Mouse (Mus musculus) cerebellum, adult 9-11 months (tissue): Measurements from ENCODE around the gene Tmem211.
A peak's percentile ranks its signal among the peaks of the same experiment; 100 is the strongest.

ENCODE experiments used
- DNase-seq: peaks from one replicate; pipeline ENCODE4 v3.0.0; 2022

Gene Tmem211

GRCm38 (mm10) chr5:113226632-113227102 is at the start of gene Tmem211:
Gene Tmem211 (plus strand): TSS chr5:113226909.
- peak; percentile 66 for DNase-seq

- no peak for DNase-seq
Measured at GRCm38 (mm10) chr5:113179451-113179842, 47.3 kb upstream of the Tmem211 start.

DNA sequence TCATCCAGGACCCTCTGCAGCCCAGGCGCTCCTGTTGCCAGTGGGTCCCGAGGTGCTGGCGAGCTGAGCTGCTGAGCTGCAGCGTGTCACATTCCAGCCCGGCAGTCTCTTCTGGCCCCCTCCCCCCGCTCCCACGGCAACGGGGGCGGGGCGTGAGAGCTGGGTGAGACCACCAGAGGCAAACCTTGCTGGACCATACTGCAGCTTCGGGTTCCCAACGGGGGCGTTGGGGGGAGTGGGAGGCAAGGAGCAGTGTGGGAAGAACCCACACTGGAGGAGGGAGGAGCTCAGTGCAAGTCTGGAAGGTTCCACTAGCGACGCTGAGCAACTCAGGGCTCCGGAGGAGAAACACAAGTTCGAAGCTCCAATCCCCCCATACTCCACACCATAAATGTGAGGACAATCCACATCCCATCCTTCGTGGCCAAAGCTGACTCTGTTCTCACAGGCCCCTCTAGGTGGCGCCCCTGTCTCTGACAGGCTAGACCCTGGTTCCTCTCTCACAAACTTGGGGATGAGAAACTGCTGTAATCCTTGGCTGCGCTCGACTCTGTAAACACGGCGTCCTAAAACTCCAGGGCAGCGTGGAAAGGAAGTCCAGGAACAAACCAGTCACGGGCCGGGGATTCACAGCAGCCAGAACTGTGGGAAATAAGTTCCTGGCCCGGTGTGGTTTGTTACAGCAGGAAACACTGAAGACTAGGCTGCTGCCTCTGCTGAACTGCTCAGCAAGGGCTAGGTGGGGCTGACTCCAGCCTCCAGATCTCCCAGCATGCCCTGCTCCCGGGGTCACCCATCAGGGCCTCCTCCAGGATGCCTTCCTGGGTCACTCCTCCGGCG is 46.6 kb upstream of the Tmem211 start:
- peak; percentile 63 for DNase-seq

GRCm38 (mm10) chr5:113180755-113181154 is 46.0 kb upstream of the Tmem211 start:
- DNase-seq = no peak

GRCm38 (mm10) chr5:113181441-113181840 is 45.3 kb upstream of the Tmem211 start:
- no peak for DNase-seq

DNA sequence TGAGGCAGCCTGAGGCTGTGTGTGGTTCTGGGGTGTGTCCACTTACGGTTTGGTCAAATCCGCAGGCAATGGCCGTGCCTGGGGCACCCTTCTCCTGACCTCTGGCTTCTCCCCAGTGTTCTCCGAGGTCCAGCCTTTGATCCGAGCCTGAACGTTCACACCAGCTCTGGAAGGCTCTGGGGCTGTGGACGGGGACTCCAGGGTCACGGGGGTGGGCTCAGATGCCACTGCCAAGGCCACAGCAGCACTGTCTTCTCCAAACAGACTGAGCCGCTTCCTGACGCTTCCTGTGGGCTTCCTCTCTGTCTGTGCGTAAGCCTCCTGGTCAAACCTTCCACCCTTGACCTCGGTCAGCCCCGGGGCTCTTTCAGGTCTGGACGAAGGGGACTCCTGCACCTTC is 36.2 kb upstream of the Tmem211 start:
- no peak for DNase-seq

- no peak for DNase-seq
Measured at GRCm38 (mm10) chr5:113191901-113192300, 34.8 kb upstream of the Tmem211 start.

DNA sequence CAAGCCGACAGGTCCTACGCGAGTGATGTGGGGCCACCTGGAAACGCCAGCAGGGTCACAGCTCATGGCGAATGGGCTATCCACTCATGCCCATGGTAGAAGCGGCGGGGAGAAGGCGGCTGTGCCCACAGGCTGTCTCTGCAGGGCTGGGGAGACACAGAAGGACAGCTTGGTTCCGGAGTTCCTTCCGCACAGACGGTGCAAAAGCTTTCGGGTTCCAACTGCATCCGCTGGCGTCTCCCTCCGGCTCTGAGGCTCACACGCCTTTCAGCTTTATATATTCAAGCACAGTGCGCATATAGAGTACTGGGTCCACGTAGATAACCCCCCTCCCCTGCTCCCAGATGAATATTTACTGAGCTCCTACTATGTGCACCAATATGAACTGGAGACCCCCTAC is 32.9 kb upstream of the Tmem211 start:
- no peak for DNase-seq

DNA sequence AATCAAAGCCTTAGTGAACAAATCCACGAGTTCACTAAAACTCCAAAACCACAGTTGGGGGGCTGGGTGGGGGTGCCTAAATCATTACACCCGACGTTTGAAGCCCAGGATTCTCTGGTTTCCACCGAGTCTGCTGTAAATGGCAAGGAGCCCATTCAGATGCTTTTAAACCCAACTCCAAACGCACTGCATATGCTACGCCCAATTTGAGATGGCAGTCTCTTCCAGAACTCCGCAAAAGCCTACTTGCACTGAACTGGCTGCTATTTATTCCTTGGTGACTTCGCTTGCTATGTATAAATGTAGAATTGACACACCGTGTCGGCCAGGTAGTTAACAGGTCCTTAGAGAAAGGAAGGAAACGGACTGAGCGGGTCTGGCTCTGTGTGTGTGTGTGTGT is 31.3 kb upstream of the Tmem211 start:
- DNase-seq = no peak

DNA sequence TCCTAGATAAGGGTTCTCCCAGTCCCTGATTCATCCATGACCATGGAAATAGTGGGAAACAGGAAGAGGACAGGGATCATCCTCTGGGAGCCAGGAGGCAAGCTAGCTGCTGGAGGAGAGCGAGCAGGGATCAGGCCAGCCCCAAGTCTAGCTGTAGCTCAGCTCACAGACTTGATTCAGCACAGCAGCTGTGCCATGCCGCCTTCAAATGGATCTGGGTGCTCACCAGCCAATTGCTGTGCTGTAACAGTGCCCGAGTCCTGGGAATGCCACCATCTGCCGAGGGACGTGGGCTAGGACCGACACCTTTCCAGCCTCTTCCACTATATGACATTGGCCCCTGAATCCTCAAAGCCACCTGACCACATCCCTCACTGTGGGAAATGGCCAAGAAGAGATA is 30.8 kb upstream of the Tmem211 start:
- DNase-seq = no peak

GRCm38 (mm10) chr5:113196916-113197794 is 29.6 kb upstream of the Tmem211 start:
- no peak for DNase-seq

GRCm38 (mm10) chr5:113199126-113199771 is 27.5 kb upstream of the Tmem211 start:
- DNase-seq = no peak

- no peak for DNase-seq
Measured at GRCm38 (mm10) chr5:113199772-113200134, 27.0 kb upstream of the Tmem211 start.

- DNase-seq = no peak
Measured at GRCm38 (mm10) chr5:113204193-113204592, 22.5 kb upstream of the Tmem211 start.

DNA sequence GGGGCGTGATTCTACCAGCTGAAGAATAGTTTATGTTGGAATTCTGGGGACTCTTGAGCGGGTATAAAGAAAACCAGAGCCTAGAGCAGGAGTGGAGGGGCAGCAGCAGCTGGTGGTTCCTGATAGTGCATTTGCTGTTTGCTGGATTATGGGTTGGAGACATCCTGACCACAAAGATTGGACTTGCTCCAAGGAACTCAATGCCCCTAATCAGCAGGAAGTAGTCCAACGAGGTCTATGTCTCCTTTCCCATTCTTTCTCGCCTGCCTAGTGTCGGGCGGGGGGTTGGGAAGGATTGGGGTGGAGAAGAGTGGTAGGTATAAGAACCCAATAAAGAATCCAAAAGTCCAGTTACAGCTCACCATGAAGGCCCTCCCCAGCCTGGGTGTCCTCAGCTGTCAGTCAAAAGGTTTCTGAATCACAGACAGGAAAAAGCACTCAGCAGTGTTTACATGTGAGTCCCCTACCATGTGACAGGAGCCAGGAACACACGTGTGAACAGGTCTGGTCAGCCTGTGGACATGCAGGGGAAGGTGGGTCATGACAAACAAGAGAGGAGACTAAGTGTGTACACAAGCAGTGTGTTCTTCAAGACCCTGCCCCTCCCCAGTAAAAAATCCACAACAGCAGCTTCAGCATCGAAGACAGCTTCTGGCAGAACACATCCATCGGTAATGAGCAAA is 19.9 kb upstream of the Tmem211 start:
- DNase-seq = no peak

DNA sequence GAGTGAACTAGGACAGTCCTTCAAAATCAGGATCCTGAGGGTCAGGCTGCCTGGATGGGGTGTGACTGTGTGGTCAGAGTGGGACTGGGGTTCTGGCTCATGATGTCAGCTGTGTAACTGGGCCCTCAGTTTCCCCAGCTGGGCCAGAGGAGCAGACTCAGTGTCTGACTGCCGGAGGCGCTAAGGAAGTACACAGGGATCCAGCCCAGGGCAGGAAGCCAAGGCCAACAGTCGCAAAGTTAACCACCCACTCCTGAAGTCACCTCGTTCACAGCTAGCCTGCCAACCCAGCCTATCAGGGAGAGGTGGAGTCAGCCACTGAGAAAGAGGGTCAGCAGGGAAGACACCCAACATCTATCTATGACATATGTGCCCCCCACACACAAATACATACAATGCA is 18.7 kb upstream of the Tmem211 start:
- no peak for DNase-seq

- DNase-seq = peak; percentile 55
Measured at GRCm38 (mm10) chr5:113208622-113209400, 17.9 kb upstream of the Tmem211 start.

- no peak for DNase-seq
Measured at GRCm38 (mm10) chr5:113209401-113209750, 17.3 kb upstream of the Tmem211 start.

DNA sequence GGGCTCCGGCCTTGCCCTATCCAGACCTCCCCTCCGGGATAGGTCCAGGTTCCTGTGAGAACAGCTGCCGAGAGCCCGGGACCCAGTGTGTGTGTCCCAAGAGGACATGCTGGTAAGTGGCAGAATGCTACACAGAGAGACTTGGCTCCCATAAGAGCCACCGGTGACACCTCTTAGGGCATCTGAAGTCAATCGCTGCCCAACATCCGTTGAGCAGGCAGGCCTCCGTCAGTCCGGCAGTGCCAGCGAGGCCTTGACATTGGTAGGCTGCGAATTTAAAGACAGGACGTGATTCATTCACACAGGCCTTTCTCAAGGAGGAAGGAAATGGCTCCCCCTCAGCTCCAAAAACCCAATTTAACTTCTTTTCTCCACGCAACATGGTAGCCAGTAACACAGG is 16.8 kb upstream of the Tmem211 start:
- no peak for DNase-seq

GRCm38 (mm10) chr5:113210314-113210713 is 16.4 kb upstream of the Tmem211 start:
- no peak for DNase-seq

GRCm38 (mm10) chr5:113212156-113212835 is 14.4 kb upstream of the Tmem211 start:
- DNase-seq = no peak
